Mouse (Mus musculus): ENCODE data around the gene Ddi2.

Ddi2 gene

GRCm38 (mm10) chr4:141694719-141695118 is 28.5 kb downstream of the Ddi2 start:
- no peak for DNase-seq (ENCODE audit: low spot score)

- DNase-seq (ENCODE audit: low spot score), result no peak
These were observed 34.7 kb downstream of the Ddi2 start for GRCm38 (mm10) chr4:141688505-141688904.

GRCm38 (mm10) chr4:141686525-141686924 is 36.7 kb downstream of the Ddi2 start:
- no peak for DNase-seq (ENCODE audit: low spot score)

- DNase-seq (ENCODE audit: low spot score), result no peak
These were observed 37.1 kb downstream of the Ddi2 start for GRCm38 (mm10) chr4:141686093-141686492.

GRCm38 (mm10) chr4:141685499-141685898 is 37.7 kb downstream of the Ddi2 start, which contains the start of gene Rsc1a1:
Rsc1a1 (minus strand) TSS chr4:141685599.
- no peak for DNase-seq (ENCODE audit: low spot score)

GRCm38 (mm10) chr4:141682706-141683230 is 40.5 kb downstream of the Ddi2 start:
- DNase-seq (ENCODE audit: low spot score), result no peak

- DNase-seq (ENCODE audit: low spot score), result no peak
These were observed 41.5 kb downstream of the Ddi2 start for GRCm38 (mm10) chr4:141681767-141682166.

DNA sequence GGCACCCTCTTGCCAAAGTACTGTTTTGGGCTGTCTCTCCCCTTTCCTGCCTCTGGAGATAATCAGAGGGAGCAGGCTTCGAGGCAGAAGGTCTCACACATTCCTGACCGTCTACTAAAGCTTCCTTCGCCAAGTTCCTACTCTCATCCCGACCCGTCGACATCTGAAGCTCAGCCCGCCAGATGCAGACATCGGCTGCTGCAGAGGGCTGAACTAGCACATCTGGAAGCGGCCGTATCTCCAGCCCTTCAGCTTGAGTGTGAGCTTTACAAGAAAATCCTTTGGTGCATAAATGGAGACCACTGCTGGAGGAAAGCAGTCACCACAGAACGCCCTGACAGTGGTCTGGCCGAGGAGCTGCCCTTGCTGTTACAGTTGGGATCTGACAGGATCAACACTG is 42.3 kb downstream of the Ddi2 start:
- DNase-seq (ENCODE audit: low spot score), result no peak

GRCm38 (mm10) chr4:141679016-141679415 is 44.2 kb downstream of the Ddi2 start:
- no peak for DNase-seq (ENCODE audit: low spot score)

- no peak for DNase-seq (ENCODE audit: low spot score)
These were observed 46.7 kb downstream of the Ddi2 start for GRCm38 (mm10) chr4:141676462-141676979.

DNA sequence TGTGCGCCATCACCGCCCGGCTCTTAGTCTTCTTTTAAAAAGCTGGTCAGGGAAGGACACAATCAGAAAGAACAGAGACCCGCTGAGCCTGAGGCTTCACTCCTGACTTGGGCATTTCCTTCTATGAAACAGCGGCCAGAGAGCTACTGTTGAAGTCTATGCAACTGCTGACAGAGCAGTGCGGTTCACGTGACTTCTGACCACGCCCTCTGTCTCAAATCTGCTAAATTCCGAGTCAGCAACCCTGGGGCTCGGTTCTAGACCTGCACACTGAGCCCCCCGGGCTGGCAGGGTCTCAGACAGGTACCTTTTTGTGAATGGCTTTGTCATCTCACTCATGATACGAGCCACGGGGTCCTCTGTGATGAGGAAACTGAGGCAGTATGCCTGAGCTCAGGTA is 50.9 kb downstream of the Ddi2 start:
- no peak for DNase-seq (ENCODE audit: low spot score)

- no peak for DNase-seq (ENCODE audit: low spot score)
These were observed 51.8 kb downstream of the Ddi2 start for GRCm38 (mm10) chr4:141671389-141671788.

DNA sequence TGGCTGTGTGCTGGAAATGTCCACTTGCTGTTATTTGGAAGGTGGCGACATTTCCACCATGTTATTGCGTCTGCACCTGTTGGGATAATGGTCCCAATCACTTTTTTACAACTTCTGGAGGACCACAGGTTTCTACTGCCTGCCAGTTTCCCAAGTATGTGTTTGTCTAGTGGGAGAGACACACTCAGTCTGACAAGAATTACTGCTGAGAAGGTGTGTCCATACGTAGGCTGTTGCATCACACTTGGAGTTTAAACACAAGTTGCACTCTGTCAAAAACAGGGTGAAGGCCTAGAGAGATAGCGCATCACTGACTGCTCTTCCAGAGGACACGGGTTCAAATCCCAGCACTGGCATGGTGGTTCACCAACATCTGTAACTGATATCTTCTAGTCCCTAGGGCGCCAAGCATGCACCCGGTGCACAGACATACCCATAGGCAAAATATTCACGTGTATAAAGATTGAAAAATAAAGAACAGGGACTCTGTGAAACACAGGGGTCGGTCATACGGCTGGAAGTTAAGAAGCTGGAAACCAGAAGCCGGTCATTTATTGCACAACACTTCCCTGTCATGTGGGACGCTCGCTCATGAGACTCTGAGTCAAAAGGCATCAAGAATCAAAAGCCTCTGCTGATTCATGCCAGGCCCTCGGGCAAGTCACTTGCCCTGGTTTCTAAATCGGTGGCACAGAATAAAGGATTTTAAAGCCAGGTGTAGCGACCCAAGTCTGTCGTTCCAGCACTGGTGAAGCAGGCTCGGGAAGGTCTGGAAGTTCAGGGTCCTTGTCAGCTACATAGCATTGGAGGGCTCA is 53.1 kb downstream of the Ddi2 start:
- no peak for DNase-seq (ENCODE audit: low spot score)

DNA sequence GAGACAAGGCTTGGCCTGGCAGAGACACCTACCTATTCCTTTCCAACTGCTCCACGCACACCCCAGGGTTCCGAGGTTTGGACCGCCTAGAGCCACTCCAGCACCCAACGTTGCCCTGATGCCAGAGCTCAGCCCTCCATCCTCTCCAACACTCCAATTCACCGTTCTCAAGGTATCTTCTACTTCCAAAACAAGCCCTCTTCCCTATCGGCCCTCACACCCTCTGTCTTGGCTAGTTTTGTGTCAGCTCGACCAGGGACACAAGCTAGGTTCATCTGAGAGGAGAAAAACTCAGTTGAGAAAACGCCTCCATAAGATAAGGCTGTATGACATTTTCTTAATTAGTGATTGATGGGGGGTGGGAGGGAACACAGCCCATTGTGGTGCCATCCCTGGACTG is 58.4 kb downstream of the Ddi2 start, which contains the start of gene Plekhm2:
Gene Plekhm2, minus strand, starts transcription at position 101 of the 400 bp plus-strand sequence.
- DNase-seq (ENCODE audit: low spot score), result no peak

- no peak for DNase-seq (ENCODE audit: low spot score)
These were observed 59.0 kb downstream of the Ddi2 start for GRCm38 (mm10) chr4:141664011-141664745.

- DNase-seq (ENCODE audit: low spot score), result no peak
These were observed 59.9 kb downstream of the Ddi2 start for GRCm38 (mm10) chr4:141663122-141663931.

DNA sequence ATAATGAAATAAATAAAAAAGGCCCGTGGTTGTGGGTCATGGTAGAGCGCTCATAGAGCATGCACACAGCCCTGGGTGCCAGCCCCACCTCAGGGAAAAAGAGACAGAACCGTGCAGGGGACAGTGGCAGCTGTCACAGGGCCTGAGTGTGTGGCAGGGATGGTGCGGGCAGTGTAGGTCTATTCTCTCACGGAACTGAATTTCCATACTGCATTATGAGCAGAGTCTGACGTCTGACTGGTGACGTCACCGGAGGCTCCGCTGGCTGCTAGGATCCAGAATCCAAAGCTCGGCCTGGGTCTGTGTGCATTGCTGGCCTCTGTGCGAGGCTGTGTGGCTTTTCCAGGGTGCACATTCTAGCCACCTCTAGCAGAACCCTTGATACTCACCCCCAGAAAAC is 62.3 kb downstream of the Ddi2 start:
- no peak for DNase-seq (ENCODE audit: low spot score)

GRCm38 (mm10) chr4:141659739-141660138 is 63.5 kb downstream of the Ddi2 start:
- DNase-seq (ENCODE audit: low spot score), result no peak

DNA sequence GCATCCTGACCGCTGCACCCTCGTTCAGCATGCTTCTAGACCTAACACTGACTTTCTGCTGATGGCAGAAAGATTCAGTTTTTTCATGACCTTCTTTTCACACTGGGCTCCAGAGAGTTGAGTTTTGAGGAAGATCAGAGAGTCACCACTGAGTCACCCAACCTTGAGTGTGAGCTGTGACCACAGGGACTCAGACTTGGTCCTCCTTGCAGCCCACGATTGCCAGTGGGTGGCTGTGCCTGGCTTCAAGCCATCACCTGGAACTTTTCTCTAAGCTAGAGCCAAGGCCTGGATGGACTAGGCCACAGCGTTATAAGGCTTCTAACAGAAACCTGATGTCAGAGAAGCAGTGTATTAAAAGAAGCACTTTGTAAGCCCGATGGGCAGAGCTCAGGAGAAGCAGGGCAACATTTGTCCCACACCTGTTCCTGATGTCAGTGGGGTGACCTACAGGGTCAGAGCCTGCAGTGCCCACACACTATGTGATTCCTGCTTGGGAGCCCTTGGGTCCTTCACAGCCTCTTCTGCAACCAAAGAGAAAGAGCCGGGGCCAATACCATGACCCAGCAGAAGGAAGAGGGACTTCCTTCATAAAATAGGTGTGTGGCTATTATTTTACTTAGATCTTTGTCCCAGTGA is 64.3 kb downstream of the Ddi2 start:
- DNase-seq (ENCODE audit: low spot score), result no peak

GRCm38 (mm10) chr4:141656932-141657331 is 66.3 kb downstream of the Ddi2 start:
- no peak for DNase-seq (ENCODE audit: low spot score)

- DNase-seq (ENCODE audit: low spot score), result no peak
These were observed 67.2 kb downstream of the Ddi2 start for GRCm38 (mm10) chr4:141655908-141656608.
